Mouse (Mus musculus): ENCODE results near the gene Tmem9. TPM values are rescaled to one million over a fixed set of nuclear protein-coding genes. Genes with fewer than 3 reads are reported as not detected.

The Tmem9 gene
- polyA plus RNA-seq, 2 experiments: 111 to 162 TPM

- 45% methylated on average over 7 of the region's 7 CpGs for WGBS
- TF ChIP-seq POLR2A (IDR thresholded peaks at IDR 0.05; ENCODE audit: borderline replicate concordance, extremely low read depth, insufficient read depth, insufficient read length): no peak
- no peak overlapping the region for H3K27ac ChIP-seq (replicated peaks; ENCODE audit: low read depth, low read length)
- H3K9me3 ChIP-seq (ENCODE audit: control insufficient read depth, low read length): no peaks in the 10 kb centered on the region
- no peaks in the 10 kb centered on the region for H3K4me1 ChIP-seq (ENCODE audit: control insufficient read depth, insufficient read depth, low read length)
- H3K4me2 ChIP-seq (replicated peaks; ENCODE audit: low read depth, low read length, severe bottlenecking): no peak overlapping the region
- no peak overlapping the region for H3K4me3 ChIP-seq (replicated peaks; ENCODE audit: low read length)
- DNase-seq (ENCODE audit: low spot score) (no peak), ATAC-seq (ENCODE audit: low FRiP score, low read depth) (no peak)
- no peak overlapping the region for H3K9ac ChIP-seq (ENCODE audit: low read depth, low read length, severe bottlenecking)
- H3K27me3 ChIP-seq (ENCODE audit: control insufficient read depth, insufficient read depth, low read length): no peaks in the 10 kb centered on the region
- peaks cover 98% of the 10 kb centered on the region for H3K36me3 ChIP-seq (ENCODE audit: control insufficient read depth, insufficient read depth, low read length)
Measured at GRCm38 (mm10) chr1:136030201-136030600, 22.3 kb downstream of the Tmem9 start.

- Histone ChIP-seq H3K9me3 (ENCODE audit: control insufficient read depth, low read length) (no peaks in the 10 kb centered on the region), H3K27me3 (ENCODE audit: control insufficient read depth, insufficient read depth, low read length) (no peaks in the 10 kb centered on the region), H3K4me3 (replicated peaks; ENCODE audit: low read length) (no peak overlapping the region), H3K36me3 (ENCODE audit: control insufficient read depth, insufficient read depth, low read length) (peaks cover 89% of the 10 kb centered on the region), H3K9ac (ENCODE audit: low read depth, low read length, severe bottlenecking) (no peak overlapping the region), H3K27ac (replicated peaks; ENCODE audit: low read depth, low read length) (no peak overlapping the region), H3K4me1 (ENCODE audit: control insufficient read depth, insufficient read depth, low read length) (no peaks in the 10 kb centered on the region), H3K4me2 (replicated peaks; ENCODE audit: low read depth, low read length, severe bottlenecking) (no peak overlapping the region)
- 78% methylated on average over 7 of the region's 8 CpGs for whole genome bisulfite sequencing
- TF ChIP-seq POLR2A (IDR thresholded peaks at IDR 0.05; ENCODE audit: borderline replicate concordance, extremely low read depth, insufficient read depth, insufficient read length): no peak
- DNase-seq (ENCODE audit: low spot score) (no peak), ATAC-seq (ENCODE audit: low FRiP score, low read depth) (no peak)
Measured at GRCm38 (mm10) chr1:136031697-136032096, 23.7 kb downstream of the Tmem9 start.

GRCm38 (mm10) chr1:136032961-136033360 lies 25.0 kb downstream of the Tmem9 start:
- TF ChIP-seq POLR2A (IDR thresholded peaks at IDR 0.05; ENCODE audit: borderline replicate concordance, extremely low read depth, insufficient read depth, insufficient read length): no peak
- WGBS: 53% methylated on average over 7 of the region's 7 CpGs
- no peak overlapping the region for H3K4me2 ChIP-seq (replicated peaks; ENCODE audit: low read depth, low read length, severe bottlenecking)
- no peaks in the 10 kb centered on the region for H3K27me3 ChIP-seq (ENCODE audit: control insufficient read depth, insufficient read depth, low read length)
- peaks cover 77% of the 10 kb centered on the region for H3K36me3 ChIP-seq (ENCODE audit: control insufficient read depth, insufficient read depth, low read length)
- no peaks in the 10 kb centered on the region for H3K4me1 ChIP-seq (ENCODE audit: control insufficient read depth, insufficient read depth, low read length)
- DNase-seq (ENCODE audit: low spot score) (no peak), ATAC-seq (ENCODE audit: low FRiP score, low read depth) (no peak)
- H3K9me3 ChIP-seq (ENCODE audit: control insufficient read depth, low read length): no peaks in the 10 kb centered on the region
- no peak overlapping the region for H3K9ac ChIP-seq (ENCODE audit: low read depth, low read length, severe bottlenecking)
- no peak overlapping the region for H3K4me3 ChIP-seq (replicated peaks; ENCODE audit: low read length)
- H3K27ac ChIP-seq (replicated peaks; ENCODE audit: low read depth, low read length): no peak overlapping the region

DNA sequence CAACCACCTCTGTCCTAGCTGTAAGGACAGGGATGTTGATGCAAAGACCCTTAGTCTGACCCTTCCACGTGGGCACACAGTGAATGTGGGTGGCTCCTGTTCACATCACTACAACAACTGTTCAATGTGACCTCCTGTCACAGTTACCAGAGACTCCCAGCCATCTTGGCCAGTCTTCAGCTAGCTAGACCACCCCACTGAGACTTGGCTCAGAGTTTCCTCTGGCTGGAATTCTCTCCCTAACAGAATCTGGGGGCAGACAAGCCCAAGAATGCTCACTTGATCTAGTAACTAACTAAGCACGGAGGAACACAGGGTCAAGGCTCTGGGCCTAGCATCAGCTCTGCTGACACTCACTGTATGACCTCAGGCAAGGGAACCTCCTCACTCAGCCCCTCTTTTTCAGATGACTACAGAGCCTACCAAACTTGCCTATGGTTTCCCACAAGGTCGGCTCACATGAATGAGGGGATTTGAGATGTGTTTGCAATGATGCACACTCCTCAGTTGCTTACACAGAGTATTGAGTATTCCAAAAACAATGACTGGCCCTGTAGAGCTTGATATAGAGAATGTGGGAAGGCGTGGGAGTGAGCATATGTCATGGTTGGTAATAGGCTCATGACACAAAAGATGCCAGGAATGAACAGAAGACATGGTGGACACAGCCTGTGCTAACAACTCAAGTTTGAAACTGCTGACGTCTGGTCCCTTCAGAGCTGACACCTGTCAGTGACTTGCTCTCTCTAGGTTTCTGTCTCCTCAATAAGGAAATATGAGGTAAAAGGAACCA lies 31.0 kb downstream of the Tmem9 start:
- DNase-seq (ENCODE audit: low spot score) (no peak), ATAC-seq (ENCODE audit: low FRiP score, low read depth) (no peak)
- H3K9me3 ChIP-seq (ENCODE audit: control insufficient read depth, low read length): no peaks in the 10 kb centered on the region
- peaks cover 18% of the 10 kb centered on the region for H3K36me3 ChIP-seq (ENCODE audit: control insufficient read depth, insufficient read depth, low read length)
- no peak overlapping the region for H3K27ac ChIP-seq (replicated peaks; ENCODE audit: low read depth, low read length)
- peaks cover 11% of the 10 kb centered on the region for H3K4me1 ChIP-seq (ENCODE audit: control insufficient read depth, insufficient read depth, low read length)
- WGBS: 81% methylated on average over 5 of the region's 5 CpGs
- no peaks in the 10 kb centered on the region for H3K27me3 ChIP-seq (ENCODE audit: control insufficient read depth, insufficient read depth, low read length)
- H3K9ac ChIP-seq (ENCODE audit: low read depth, low read length, severe bottlenecking): no peak overlapping the region
- TF ChIP-seq POLR2A (IDR thresholded peaks at IDR 0.05; ENCODE audit: borderline replicate concordance, extremely low read depth, insufficient read depth, insufficient read length): no peak
- H3K4me3 ChIP-seq (replicated peaks; ENCODE audit: low read length): no peak overlapping the region
- no peak overlapping the region for H3K4me2 ChIP-seq (replicated peaks; ENCODE audit: low read depth, low read length, severe bottlenecking)

DNA sequence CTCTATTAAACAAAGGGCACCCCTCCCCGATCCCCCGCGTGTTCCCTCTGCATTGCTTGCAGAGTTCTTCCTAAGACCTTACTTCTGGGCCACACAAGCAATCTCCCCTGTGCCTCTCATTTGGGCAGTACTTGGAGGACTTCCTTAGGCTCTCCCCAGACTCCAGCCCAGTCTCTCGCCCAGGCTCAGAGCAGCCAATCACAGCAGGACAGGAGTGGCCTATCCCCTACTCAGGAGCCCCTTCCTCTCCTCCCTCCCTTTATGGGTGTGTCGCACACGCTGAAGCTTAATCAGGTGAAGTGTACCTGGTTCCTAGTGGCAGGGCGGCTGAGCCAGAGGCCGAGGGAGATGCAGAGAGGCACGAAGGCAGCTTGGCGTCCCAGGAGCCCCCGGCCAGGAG lies 32.5 kb downstream of the Tmem9 start:
- Histone ChIP-seq H3K4me2 (replicated peaks; ENCODE audit: low read depth, low read length, severe bottlenecking) (no peak overlapping the region), H3K9ac (ENCODE audit: low read depth, low read length, severe bottlenecking) (no peak overlapping the region), H3K9me3 (ENCODE audit: control insufficient read depth, low read length) (no peaks in the 10 kb centered on the region), H3K27ac (replicated peaks; ENCODE audit: low read depth, low read length) (no peak overlapping the region), H3K4me3 (replicated peaks; ENCODE audit: low read length) (no peak overlapping the region), H3K27me3 (ENCODE audit: control insufficient read depth, insufficient read depth, low read length) (no peaks in the 10 kb centered on the region), H3K4me1 (ENCODE audit: control insufficient read depth, insufficient read depth, low read length) (peaks cover 11% of the 10 kb centered on the region), H3K36me3 (ENCODE audit: control insufficient read depth, insufficient read depth, low read length) (peaks cover 3% of the 10 kb centered on the region; the same call in 1 of the 2 replicates)
- 13% methylated on average over 11 of the region's 11 CpGs for WGBS
- no peak for TF ChIP-seq POLR2A (IDR thresholded peaks at IDR 0.05; ENCODE audit: borderline replicate concordance, extremely low read depth, insufficient read depth, insufficient read length)
- no peak for ATAC-seq (ENCODE audit: low FRiP score, low read depth)
- no peak for DNase-seq (ENCODE audit: low spot score)
